Mouse (Mus musculus): ENCODE measurements around the gene Tsen2.

The Tsen2 gene

DNA sequence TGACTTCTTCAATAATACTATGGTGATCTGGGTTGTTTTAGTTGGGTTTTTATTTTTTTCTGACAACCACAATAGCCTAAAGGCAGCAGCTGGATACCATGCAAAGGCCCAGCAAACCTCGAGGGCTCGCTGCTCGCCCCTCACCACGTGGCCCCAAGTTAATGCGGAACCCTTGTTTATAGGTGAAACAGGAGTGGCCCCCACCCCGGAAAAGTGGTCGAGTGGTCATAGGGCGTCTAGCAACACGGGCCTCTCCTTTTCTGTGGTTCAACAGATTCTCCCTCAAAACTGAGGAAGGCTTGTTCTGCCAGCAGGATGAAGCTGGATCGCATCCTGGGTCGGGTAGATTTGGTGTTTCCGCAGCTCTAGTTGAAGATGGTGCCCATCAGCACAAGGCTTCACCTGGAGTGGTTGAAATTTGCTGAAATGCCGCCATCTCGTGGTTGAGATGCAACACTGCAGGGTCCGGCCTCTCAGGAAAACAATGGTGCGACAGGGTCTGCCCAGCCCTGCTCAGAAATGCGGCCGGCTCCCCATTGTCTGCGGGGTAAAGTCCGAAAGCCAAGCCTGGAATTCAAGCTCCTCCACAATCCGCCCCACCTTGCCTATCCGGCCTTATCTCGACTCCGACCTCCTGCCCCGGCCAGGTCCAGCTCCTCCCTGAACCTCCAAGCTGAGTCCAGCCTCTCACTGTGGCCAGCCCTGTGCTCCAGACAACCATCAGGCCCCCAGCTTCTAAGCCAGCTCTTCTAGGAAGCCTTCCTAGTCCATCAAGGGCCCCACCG lies 5.6 kb upstream of the Tsen2 start:
- intact Hi-C loops (cut with DNase I): loop anchor here (1.0 to 10.0 kb wide), 5 partner anchors 77 to 364 kb away; partner anchors contain the start of gene Gm17482

DNA sequence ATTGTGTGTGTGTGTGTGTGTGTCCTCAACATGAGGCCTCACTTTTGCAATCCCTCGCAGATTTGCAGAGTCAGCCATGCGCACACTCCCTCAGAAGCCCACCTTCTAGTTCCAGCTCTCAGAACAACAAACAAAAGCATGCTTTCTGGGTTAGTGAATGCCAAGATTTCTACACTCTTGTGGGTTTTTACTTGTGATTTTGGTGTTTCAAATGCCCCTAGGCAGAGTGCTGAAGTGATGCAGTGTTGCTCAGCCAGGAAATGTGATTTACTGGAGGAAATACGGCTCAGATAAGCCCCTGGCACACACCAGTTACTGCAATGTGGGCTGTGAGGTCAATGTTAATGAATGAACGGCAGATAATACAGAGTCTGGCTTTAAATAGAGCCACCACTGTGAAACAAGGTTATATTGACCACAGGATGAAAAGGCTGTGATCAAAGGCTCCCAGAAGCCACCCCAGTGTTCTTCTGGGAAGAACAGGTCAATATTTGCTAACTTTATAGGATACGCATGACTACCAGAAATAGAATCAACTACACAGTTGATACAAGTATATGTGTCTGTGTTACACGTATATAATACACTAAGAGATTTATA lies 2.7 kb upstream of the Tsen2 start:
- intact Hi-C loops (cut with DNase I): no loop called here

DNA sequence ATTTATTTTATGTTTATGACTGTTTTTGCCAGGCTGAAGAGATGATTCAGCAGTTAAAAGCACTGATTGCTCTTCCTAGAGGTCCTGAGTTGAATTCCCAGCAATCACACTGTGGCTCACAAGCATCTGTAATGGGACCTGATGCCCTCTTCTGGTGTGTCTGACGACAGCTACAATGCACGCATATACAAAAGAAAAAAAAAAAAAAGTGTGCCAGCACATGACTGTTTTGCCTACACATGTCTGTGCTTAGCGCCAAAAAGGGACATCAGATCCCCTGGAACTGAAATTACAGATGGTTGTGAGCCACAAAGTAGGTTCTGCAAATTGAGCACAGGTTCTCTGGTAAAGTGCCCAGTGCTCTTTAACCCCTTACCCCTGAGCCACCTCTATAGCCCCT lies 2.1 kb upstream of the Tsen2 start:
- intact Hi-C loops (cut with DNase I): no loop called here

DNA sequence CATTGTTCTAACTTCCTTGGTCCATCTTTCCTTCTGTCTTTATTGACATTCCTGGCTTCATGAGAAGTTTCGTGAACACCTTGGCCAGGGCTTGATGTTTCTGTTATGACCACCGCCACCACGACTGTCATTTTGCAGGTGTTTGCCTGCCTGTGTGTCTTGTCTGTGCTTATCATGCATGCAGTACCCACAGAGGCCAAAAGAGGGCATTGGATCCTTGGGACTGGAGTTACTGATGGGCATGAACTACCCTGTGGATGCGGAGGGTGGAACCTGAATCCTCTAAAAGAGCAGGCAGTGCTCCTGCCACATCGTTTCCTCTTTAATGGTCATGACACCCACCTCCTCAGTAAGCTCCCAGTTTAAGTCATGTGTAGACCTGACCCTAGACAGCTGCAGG lies 1.8 kb downstream of the Tsen2 start:
- intact Hi-C loops (cut with DNase I): no loop called here

DNA sequence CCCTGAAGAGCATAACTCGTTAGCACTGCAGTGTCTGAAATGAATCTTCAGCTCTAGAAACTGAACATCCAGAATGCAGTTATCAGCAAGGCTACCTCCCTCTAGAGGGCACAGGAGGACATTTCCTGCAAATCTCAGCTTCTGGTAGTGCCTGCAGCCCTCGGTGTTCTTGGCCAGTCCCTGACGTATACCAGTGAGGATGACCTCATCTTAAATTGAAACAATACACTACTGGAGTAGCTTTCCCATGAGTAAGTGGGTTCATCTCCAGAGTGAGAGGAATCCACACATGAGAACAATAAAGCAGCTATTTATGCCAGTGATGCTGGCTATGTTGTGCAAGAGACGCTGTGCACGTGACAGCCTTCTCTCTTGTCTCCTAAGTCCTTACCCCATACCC lies 11.0 kb downstream of the Tsen2 start:
- intact Hi-C loops (cut with DNase I): no loop called here

DNA sequence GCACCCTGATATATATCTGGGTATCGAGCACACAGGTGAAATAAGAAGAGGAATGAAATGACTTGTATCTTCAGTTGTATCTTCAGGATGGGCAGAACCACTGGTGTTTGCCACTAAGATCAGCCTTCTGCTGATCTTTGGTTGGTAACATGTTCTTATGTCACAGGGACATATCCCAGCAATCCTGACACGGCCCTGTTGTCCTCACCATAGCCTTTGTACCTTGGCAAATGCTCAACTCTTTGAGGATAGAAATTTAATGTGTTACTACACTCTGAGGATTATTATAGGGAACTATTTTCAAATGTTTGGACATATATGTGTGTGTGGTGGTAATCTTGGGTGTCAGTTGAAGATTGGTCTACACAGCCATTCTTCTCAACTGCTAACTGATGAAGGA lies 13.7 kb downstream of the Tsen2 start:
- intact Hi-C loops (cut with DNase I): no loop called here

DNA sequence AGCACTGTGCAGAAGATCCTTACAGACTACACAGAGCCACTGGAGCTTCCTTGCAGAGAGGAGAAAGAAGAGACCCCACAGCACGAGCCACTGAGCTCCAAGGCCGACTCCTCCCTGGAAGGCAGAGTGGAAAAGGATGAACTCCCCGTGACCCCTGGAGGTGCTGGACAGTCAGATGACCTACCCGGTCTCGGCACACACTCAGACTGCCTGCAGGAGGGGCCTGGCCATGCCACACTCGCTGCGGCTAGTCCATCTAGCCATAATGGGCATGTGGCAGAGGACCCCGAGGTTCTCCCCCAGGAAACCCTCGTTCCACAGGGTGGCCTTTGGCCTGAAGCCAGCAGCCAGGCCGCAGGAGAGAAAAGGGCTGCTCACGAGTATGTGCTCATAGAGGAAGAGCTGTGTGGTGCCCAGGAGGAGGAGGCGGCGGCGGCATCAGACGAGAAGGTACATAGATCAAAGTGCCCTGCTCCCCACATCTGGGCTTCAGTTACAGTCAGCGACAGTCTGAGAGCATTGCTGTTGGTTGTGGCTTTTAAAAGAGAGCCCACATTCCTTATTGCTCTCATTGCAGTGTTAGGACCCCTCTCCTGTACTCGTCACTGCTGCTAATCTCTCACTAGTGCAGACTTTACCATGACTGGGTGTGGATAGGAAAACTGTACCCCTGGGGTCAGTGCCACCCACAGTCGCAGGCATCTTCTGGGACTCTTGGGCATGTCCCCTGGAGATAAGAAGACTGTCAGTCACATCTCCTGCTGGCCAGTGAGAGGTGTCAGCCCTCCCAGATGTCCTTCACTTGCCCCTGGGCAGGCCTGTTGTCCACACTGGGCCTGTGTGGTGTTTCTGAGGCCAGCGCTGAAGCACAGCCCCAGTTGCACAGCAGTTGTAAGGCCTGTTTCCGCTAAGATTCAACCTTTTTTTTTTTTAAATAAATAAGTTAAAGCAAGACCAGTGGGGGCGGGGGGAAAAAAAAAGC lies 15.5 kb downstream of the Tsen2 start:
- intact Hi-C loops (cut with DNase I): no loop called here

DNA sequence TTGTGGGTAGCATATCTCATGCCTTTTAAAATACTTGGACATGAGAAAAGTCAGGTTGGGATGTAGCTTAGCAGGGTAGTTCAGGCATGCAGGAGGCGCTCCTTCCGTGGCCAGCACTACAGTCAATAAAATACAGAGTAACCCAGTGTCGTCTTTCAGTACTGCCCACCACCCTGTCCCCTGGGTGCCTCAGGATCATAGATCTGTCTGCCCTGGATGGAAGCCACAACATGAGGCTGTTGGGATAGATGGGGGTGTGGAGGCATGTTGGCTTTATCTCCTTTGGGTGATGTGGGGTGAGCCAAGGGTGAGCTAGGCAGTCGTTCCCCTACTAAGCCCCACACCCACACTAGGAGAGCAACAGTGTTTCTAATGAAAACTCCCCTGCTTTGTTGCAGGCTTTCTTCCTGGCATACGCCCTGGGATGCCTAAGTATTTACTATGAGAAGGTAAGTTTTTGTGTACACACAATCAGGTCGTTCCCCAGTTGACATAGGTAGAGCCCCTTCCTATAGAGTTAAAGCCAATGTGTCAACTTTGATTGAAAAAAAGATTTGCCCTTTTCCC lies 21.1 kb downstream of the Tsen2 start:
- intact Hi-C loops (cut with DNase I): no loop called here

DNA sequence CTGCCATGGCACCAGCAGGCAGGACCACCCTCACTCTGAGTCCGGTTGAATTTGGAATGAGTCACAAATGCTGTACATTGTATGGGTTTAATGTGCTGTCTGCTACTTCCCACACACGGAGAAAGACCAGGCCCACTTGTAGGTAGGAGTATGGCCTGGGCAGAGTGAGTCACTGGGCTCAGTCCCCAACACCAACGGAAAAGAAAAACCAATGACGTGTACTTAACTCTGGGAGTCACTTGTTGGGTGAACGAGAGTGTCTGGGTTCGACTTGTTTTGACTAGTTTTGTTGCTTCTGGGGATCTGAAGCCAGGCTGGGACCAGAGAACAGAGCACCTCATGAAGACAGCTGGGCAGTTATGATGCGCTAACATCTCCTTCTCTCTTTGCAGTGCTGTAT lies 29.7 kb downstream of the Tsen2 start:
- intact Hi-C loops (cut with DNase I): no loop called here

DNA sequence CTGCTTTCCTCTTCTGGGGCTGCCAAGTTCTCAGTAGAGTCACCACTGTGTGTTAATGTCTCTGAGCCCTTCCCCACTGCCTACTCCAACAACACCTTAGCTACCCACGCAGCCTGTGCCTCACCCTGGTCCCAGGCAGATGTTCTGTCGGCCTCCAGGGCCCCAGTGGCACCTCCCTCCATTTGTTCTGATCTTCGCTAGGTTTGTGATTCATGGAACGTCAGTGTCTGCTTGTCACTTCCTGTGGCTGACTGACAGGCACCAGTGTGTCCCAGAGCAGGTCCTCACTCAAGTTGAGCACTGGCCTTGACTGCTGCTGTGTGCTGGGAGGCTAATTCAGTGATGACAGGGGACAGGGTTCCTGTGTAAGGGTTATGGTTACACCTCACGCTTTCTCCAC lies 32.9 kb downstream of the Tsen2 start:
- intact Hi-C loops (cut with DNase I): no loop called here

DNA sequence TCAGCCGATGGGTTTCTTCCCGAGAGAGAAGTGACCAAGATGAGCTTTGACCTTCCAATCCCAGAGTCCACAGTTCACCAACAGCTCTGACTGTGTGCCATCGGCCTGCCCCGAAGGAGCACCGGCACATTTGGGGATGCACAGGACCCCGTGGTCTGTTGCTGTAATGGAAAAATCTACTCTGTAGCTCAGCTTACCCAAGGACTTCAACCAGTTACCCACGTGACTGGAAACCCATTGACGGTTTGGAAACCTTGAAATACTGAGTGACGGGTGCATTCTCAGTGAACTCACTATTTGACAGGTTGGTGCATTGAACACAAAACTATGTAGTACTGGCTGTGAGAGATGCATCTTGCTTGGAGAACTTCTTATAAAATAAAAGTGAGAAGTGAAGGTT lies 33.5 kb downstream of the Tsen2 start:
- intact Hi-C loops (cut with DNase I): no loop called here

DNA sequence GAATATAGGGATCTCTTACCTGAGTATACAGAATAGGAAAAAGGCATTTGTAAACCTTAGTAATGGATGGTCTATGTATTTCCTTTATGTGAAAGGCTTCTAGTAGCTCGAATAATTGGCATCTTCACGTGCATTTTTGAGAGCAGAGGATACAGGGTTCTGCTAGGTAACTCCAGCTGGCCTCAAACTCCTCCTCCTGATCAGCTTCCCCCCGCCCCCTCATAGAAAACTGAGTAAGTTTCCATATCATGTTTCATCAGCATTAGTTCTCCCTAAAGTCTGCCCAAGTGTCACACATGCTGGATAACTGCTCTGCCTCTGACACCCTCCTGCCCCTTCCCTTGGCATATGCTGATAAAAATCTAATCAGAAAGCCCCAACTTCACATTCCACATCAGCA lies 36.3 kb downstream of the Tsen2 start:
- intact Hi-C loops (cut with DNase I): no loop called here

DNA sequence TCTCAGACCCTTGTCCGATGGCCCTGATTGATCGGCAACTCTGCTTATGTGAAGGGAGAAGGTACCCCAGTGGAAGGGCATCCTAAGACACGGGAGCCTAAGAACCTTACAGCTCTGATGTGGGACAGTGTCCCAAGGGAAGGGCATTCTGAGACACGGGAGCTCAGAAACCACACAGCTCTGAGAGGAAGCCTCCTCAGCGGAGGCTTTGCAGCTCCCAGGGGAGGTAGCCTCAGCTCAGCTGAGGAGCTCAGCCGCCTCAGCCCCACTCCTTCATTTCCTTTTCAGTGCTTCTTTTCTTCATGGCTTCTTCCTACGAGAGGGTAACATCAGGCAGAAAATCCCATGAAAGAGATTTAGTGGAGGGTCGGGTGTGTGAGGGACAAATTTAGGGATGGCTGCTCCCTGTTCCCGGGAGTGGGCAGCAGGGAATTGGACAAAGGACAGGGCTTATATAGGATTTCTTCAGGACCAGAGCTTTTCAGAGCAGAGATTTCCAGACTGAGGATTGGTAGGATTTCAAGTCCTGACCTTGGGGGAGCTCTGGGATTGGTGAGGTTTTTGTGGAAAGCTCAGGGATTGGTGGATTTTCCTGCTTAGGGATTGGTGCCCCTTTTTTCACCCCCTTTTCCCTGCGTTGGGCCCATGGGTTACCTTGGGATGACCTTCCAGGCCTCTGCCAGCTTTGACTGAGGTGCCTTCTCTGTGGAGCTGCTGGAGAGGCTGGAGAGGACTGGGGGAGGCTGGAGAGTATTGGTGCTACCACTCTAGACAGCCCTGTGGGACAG lies 38.1 kb downstream of the Tsen2 start:
- intact Hi-C loops (cut with DNase I): no loop called here

DNA sequence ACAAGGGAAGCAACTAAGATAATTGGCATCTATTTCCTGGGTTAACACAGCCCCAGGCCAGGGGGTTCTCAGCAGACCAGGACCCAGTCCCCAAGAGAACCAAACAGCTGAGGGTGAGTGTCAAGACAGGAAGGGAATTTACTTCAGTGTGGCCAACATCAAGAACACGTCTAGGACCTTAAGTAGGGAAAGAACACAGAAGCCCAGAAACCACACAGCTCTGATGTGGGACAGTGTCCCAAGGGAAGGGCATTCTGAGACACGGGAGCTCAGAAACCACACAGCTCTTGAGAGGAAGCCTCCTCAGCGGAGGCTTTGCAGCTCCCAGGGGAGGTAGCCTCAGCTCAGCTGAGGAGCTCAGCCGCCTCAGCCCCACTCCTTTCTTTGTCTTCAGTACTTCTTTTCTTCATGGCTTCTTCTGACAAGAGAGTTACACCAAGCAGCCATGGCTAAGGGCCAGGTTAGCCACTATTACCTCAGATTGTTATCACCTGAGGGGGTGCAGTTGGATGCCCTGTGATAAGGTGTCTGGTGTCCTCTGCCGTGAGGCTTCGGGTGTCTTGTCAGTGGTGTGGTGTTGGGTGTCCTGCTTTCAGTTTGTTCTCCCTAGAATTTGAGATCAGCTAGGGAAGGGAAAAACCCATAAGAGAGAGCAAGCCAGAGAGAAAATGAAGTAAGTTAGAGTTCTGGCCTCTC lies 39.1 kb downstream of the Tsen2 start:
- intact Hi-C loops (cut with DNase I): no loop called here

DNA sequence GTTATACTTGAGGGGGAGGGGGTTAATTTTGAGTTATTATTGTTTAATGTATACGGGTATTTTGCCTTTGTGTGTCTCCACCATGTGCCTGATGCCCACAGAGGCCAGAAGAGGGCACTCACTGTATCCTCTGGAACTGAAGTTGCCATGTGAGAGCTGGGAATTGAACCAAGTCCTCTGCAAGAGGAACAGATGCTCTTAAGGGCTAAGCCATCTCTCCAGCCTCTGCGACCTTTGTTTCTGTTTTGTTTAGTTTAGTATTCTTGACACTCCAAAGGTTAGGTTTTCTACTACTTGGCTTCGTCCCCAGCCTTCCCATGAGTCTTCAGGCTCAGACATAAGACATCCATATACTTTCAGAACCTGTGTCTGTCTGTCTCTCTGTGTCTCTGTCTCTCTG lies 39.7 kb downstream of the Tsen2 start:
- intact Hi-C loops (cut with DNase I): no loop called here

DNA sequence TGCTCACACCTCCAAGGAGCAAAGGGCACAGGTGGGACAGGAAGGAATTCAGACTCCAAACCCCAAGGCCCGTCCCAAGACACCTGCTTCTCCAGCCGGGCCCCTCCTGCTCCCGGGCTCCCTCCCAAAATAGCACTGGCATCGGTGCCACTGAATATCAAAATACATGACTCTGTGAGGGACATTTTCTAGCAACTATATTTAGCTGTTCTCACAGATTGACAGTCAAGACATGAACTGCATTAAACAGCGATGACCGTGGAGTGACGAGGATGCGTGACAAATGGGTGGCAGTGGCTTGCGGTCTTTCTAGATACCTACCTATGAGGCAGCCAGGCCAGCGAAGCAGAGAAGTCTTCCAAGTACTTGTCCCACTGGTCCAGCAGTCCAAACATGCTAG lies 41.9 kb downstream of the Tsen2 start:
- intact Hi-C loops (cut with DNase I): no loop called here

DNA sequence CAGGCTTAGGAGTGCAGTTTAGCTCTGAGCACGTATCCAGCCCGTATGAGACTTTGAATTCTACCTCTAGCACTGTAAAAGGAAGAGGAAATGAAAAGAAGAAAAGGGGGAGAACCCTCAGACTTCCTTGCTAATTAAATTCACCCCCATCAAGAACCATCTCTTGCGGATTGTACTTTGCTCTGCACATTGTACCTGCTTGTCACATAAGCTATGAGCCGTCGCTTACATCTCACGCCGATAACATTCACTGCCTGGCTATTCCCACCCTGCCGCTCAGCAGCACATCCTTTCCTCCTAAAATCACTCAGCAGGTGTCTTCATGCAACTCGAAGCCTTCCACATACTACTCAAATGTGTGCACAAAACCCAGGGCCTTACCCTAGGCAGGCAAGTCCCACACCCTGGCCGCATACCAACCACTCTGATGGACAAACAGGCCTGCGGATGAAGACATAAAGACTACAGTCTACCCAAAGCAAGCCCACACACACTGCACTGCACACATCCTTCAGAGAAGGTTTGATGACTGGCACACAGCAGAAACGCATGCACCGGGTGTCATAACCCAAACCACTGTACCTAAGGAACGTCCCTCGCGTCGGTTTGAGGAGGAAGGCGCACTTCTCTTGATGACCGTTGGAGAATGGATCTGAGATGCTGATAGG lies 47.4 kb downstream of the Tsen2 start:
- intact Hi-C loops (cut with DNase I): no loop called here

DNA sequence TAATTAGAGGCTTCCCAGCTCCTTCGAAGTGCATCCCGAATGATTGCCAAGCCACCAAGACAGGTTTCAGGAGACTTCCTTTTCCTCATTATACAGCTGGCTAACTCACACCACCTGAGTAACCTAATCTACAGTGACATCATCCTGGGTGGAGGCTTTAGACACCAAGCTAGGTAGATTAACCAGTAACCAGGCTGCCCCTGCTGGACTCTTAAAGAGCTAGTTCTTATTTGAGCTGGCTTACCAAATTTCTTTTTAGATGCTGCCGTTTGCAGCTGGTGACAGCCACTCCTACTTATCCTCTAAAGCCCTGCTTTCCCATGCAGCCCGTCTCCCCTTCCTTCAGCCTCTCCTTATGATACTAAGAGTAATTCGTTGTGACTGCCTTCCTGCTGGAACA lies 48.0 kb downstream of the Tsen2 start, which contains the start of gene Mkrn2os:
TSS of gene Mkrn2os (minus strand) at position 119 of the 400 bp plus-strand sequence.
- intact Hi-C loops (cut with DNase I): no loop called here

DNA sequence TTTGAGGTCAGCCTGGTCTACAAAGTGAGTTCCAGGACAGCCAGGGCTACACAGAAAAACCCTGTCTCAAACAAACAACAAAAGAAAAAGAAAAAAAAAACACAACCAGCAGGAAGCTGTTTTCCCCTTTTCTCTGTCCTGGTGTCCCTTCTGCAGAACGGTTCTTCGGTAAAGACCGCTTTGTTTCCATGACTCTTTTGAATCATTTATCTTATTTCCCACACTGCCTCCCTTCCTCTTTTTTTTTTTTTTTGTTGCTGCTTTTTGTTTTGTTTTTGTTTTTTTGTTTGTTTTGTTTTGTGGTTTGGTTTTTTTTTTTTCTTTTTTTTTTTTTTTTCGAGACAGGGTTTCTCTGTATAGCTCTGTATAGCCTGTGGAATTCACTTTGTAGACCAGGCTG lies 48.8 kb downstream of the Tsen2 start:
- intact Hi-C loops (cut with DNase I): no loop called here

DNA sequence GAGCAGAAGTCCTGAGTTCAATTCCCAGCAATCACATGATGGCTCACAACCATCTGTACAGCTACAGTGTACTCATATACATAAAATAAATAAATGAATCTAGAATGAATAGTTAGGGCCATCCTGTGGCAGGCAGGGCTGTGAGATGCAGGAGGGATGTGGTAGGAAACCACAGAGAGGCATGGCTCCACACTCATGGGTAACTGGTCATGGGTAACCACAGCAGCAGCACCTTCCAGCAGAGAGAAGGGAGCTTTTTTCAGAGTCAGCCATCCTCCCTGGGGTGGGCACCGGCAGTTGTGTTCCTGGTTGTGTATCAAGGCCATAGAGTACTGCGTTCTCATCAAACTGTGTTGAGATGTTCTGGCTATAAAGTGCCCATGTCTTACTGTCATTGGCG lies 50.0 kb downstream of the Tsen2 start:
- intact Hi-C loops (cut with DNase I): no loop called here
